Mouse (Mus musculus): ENCODE results near the gene Ak2. TPM values are rescaled to one million over a fixed set of nuclear protein-coding genes. Genes with fewer than 3 reads are reported as not detected.

The Ak2 gene
- 152 and 171 TPM in 2 replicates for polyA plus RNA-seq (2014; fragmentation: Nextera tagmentation; extraction: Ambion mirVana)

- Histone ChIP-seq H3K27ac (ENCODE audit: low read depth, low read length) (no peak within 1 kb of the TSS), H3K4me1 (ENCODE audit: control insufficient read depth, insufficient read depth, low read length) (peaks cover 16% of the 10 kb centered on the region), H3K9me3 (ENCODE audit: control insufficient read depth, low read length) (no peaks in the 10 kb centered on the region), H3K4me2 (replicated peaks; ENCODE audit: low read depth, low read length) (peak within 1 kb of the TSS; percentile 13), H3K4me3 (ENCODE audit: low read length) (peak within 1 kb of the TSS; percentile 8; the same call in 1 of the 2 replicates), H3K27me3 (ENCODE audit: control insufficient read depth, insufficient read depth, low read length) (no peaks in the 10 kb centered on the region), H3K9ac (ENCODE audit: low read depth, low read length) (no peak within 1 kb of the TSS), H3K36me3 (ENCODE audit: control insufficient read depth, insufficient read depth, low read length) (peaks cover 4% of the 10 kb centered on the region)
- WGBS = 93% methylated on average over 9 of the region's 9 CpGs
- ATAC-seq (ENCODE audit: low FRiP score, low TSS enrichment) = no peak
Observed at GRCm38 (mm10) chr4:128991500-128992008, at the start of gene Ak2. Gene Ak2, plus strand, starts transcription at chr4:128991958.

- Histone ChIP-seq H3K27ac (ENCODE audit: low read depth, low read length) (no peak overlapping the region), H3K36me3 (ENCODE audit: control insufficient read depth, insufficient read depth, low read length) (no peaks in the 10 kb centered on the region), H3K4me3 (ENCODE audit: low read length) (no peak overlapping the region), H3K9me3 (ENCODE audit: control insufficient read depth, low read length) (no peaks in the 10 kb centered on the region), H3K4me1 (ENCODE audit: control insufficient read depth, insufficient read depth, low read length) (no peaks in the 10 kb centered on the region), H3K9ac (ENCODE audit: low read depth, low read length) (no peak overlapping the region), H3K4me2 (replicated peaks; ENCODE audit: low read depth, low read length) (no peak overlapping the region), H3K27me3 (ENCODE audit: control insufficient read depth, insufficient read depth, low read length) (no peaks in the 10 kb centered on the region)
- ATAC-seq (ENCODE audit: low FRiP score, low TSS enrichment) = no peak
- WGBS = 58% methylated on average over 3 of the region's 3 CpGs
Observed at GRCm38 (mm10) chr4:128942346-128942745, 49.4 kb upstream of the Ak2 start.

GRCm38 (mm10) chr4:128946736-128947135 lies 45.0 kb upstream of the Ak2 start:
- ATAC-seq (ENCODE audit: low FRiP score, low TSS enrichment) = no peak
- no peak overlapping the region for H3K27ac ChIP-seq (ENCODE audit: low read depth, low read length)
- H3K27me3 ChIP-seq (ENCODE audit: control insufficient read depth, insufficient read depth, low read length) = no peaks in the 10 kb centered on the region
- no peaks in the 10 kb centered on the region for H3K36me3 ChIP-seq (ENCODE audit: control insufficient read depth, insufficient read depth, low read length)
- WGBS = 79% methylated on average over 9 of the region's 9 CpGs
- no peak overlapping the region for H3K4me2 ChIP-seq (replicated peaks; ENCODE audit: low read depth, low read length)
- no peak overlapping the region for H3K9ac ChIP-seq (ENCODE audit: low read depth, low read length)
- H3K4me3 ChIP-seq (ENCODE audit: low read length) = no peak overlapping the region
- H3K9me3 ChIP-seq (ENCODE audit: control insufficient read depth, low read length) = no peaks in the 10 kb centered on the region
- no peaks in the 10 kb centered on the region for H3K4me1 ChIP-seq (ENCODE audit: control insufficient read depth, insufficient read depth, low read length)

- Histone ChIP-seq H3K4me3 (ENCODE audit: low read length) (no peak overlapping the region), H3K4me2 (replicated peaks; ENCODE audit: low read depth, low read length) (peak overlapping the region; percentile 13; the same call in 1 of the 2 replicates), H3K9me3 (ENCODE audit: control insufficient read depth, low read length) (no peaks in the 10 kb centered on the region), H3K36me3 (ENCODE audit: control insufficient read depth, insufficient read depth, low read length) (no peaks in the 10 kb centered on the region), H3K27me3 (ENCODE audit: control insufficient read depth, insufficient read depth, low read length) (no peaks in the 10 kb centered on the region), H3K9ac (ENCODE audit: low read depth, low read length) (no peak overlapping the region), H3K27ac (ENCODE audit: low read depth, low read length) (no peak overlapping the region), H3K4me1 (ENCODE audit: control insufficient read depth, insufficient read depth, low read length) (no peaks in the 10 kb centered on the region)
- no peak for ATAC-seq (ENCODE audit: low FRiP score, low TSS enrichment)
- 19% methylated on average over 18 of the region's 18 CpGs for WGBS
Observed at GRCm38 (mm10) chr4:128947326-128947933, 44.3 kb upstream of the Ak2 start.

- ATAC-seq (ENCODE audit: low FRiP score, low TSS enrichment) = peak; percentile 43; the same call in 1 of the 2 replicates
- Histone ChIP-seq H3K36me3 (ENCODE audit: control insufficient read depth, insufficient read depth, low read length) (no peaks in the 10 kb centered on the region), H3K4me3 (ENCODE audit: low read length) (no peak overlapping the region), H3K4me1 (ENCODE audit: control insufficient read depth, insufficient read depth, low read length) (no peaks in the 10 kb centered on the region), H3K27ac (ENCODE audit: low read depth, low read length) (no peak overlapping the region), H3K9ac (ENCODE audit: low read depth, low read length) (no peak overlapping the region), H3K27me3 (ENCODE audit: control insufficient read depth, insufficient read depth, low read length) (no peaks in the 10 kb centered on the region), H3K9me3 (ENCODE audit: control insufficient read depth, low read length) (no peaks in the 10 kb centered on the region), H3K4me2 (replicated peaks; ENCODE audit: low read depth, low read length) (no peak overlapping the region)
- WGBS = 35% methylated on average over 6 of the region's 6 CpGs
Observed at GRCm38 (mm10) chr4:128948137-128948674, 43.6 kb upstream of the Ak2 start.

GRCm38 (mm10) chr4:128949470-128950005 lies 42.2 kb upstream of the Ak2 start:
- no peak overlapping the region for H3K4me3 ChIP-seq (ENCODE audit: low read length)
- H3K36me3 ChIP-seq (ENCODE audit: control insufficient read depth, insufficient read depth, low read length) = no peaks in the 10 kb centered on the region
- H3K9me3 ChIP-seq (ENCODE audit: control insufficient read depth, low read length) = no peaks in the 10 kb centered on the region
- H3K27ac ChIP-seq (ENCODE audit: low read depth, low read length) = no peak overlapping the region
- WGBS = 28% methylated on average over 15 of the region's 15 CpGs
- no peaks in the 10 kb centered on the region for H3K4me1 ChIP-seq (ENCODE audit: control insufficient read depth, insufficient read depth, low read length)
- H3K27me3 ChIP-seq (ENCODE audit: control insufficient read depth, insufficient read depth, low read length) = no peaks in the 10 kb centered on the region
- no peak overlapping the region for H3K9ac ChIP-seq (ENCODE audit: low read depth, low read length)
- no peak overlapping the region for H3K4me2 ChIP-seq (replicated peaks; ENCODE audit: low read depth, low read length)
- ATAC-seq (ENCODE audit: low FRiP score, low TSS enrichment) = no peak

- H3K4me2 ChIP-seq (replicated peaks; ENCODE audit: low read depth, low read length) = no peak overlapping the region
- H3K27me3 ChIP-seq (ENCODE audit: control insufficient read depth, insufficient read depth, low read length) = no peaks in the 10 kb centered on the region
- H3K9me3 ChIP-seq (ENCODE audit: control insufficient read depth, low read length) = no peaks in the 10 kb centered on the region
- ATAC-seq (ENCODE audit: low FRiP score, low TSS enrichment) = no peak
- 83% methylated on average over 5 of the region's 5 CpGs for WGBS
- H3K27ac ChIP-seq (ENCODE audit: low read depth, low read length) = no peak overlapping the region
- H3K9ac ChIP-seq (ENCODE audit: low read depth, low read length) = no peak overlapping the region
- no peak overlapping the region for H3K4me3 ChIP-seq (ENCODE audit: low read length)
- no peaks in the 10 kb centered on the region for H3K4me1 ChIP-seq (ENCODE audit: control insufficient read depth, insufficient read depth, low read length)
- no peaks in the 10 kb centered on the region for H3K36me3 ChIP-seq (ENCODE audit: control insufficient read depth, insufficient read depth, low read length)
Observed at GRCm38 (mm10) chr4:128950461-128950860, 41.3 kb upstream of the Ak2 start.

- Histone ChIP-seq H3K4me3 (ENCODE audit: low read length) (no peak overlapping the region), H3K9ac (ENCODE audit: low read depth, low read length) (no peak overlapping the region), H3K27me3 (ENCODE audit: control insufficient read depth, insufficient read depth, low read length) (no peaks in the 10 kb centered on the region), H3K36me3 (ENCODE audit: control insufficient read depth, insufficient read depth, low read length) (no peaks in the 10 kb centered on the region), H3K9me3 (ENCODE audit: control insufficient read depth, low read length) (no peaks in the 10 kb centered on the region), H3K4me1 (ENCODE audit: control insufficient read depth, insufficient read depth, low read length) (peaks cover 7% of the 10 kb centered on the region; the same call in 1 of the 2 replicates), H3K27ac (ENCODE audit: low read depth, low read length) (no peak overlapping the region), H3K4me2 (replicated peaks; ENCODE audit: low read depth, low read length) (no peak overlapping the region)
- no peak for ATAC-seq (ENCODE audit: low FRiP score, low TSS enrichment)
- WGBS = 78% methylated on average over 5 of the region's 5 CpGs
Observed at GRCm38 (mm10) chr4:128953851-128954250, 37.9 kb upstream of the Ak2 start.

All from kidney, embryonic 14.5 days (tissue).